Mouse (Mus musculus) embryonic facial prominence, embryonic 15.5 days (tissue): ENCODE measurements around the gene Smoc1. TPM values are rescaled to one million over a fixed set of nuclear protein-coding genes. Genes with fewer than 3 reads are reported as not detected.

Experiments used
- ATAC-seq: fragments of 200-750 bp; cut with Nextera tagmentation; 2 replicates; pipeline ENCODE4 v1.8.0; 2017; ENCODE audit warnings: low read depth, moderate TSS enrichment; ENCODE audit not compliant: insufficient number of reproducible peaks, low FRiP score, low TSS enrichment
- H3K27ac ChIP-seq: fragments of 300-500 bp; sonication (generic); replicated peaks from 2 replicates; pipeline ENCODE4 v1.5.1; 2015; ENCODE audit warnings: mild to moderate bottlenecking, inconsistent platforms
- H3K27me3 ChIP-seq: fragments of 300-500 bp; sonication (generic); 2 replicates; pipeline ENCODE4 v1.6.1; 2015; ENCODE audit warnings: inconsistent platforms
- H3K36me3 ChIP-seq: fragments of 300-500 bp; sonication (generic); 2 replicates; pipeline ENCODE4 v1.6.1; 2015; ENCODE audit warnings: mild to moderate bottlenecking, inconsistent platforms
- H3K4me1 ChIP-seq: fragments of 300-500 bp; sonication (generic); 2 replicates; pipeline ENCODE4 v1.6.1; 2015; ENCODE audit warnings: inconsistent platforms
- H3K4me2 ChIP-seq: fragments of 300-500 bp; sonication (generic); replicated peaks from 2 replicates; pipeline ENCODE4 v1.6.1; 2015; ENCODE audit warnings: mild to moderate bottlenecking, inconsistent platforms
- H3K4me3 ChIP-seq: fragments of 300-500 bp; sonication (generic); replicated peaks from 2 replicates; pipeline ENCODE4 v1.5.1; 2015; ENCODE audit warnings: mild to moderate bottlenecking, inconsistent platforms
- H3K9ac ChIP-seq: fragments of 300-500 bp; sonication (generic); 2 replicates; pipeline ENCODE4 v1.6.1; 2015; ENCODE audit warnings: inconsistent platforms
- H3K9me3 ChIP-seq: fragments of 300-500 bp; sonication (generic); replicated peaks from 2 replicates; pipeline ENCODE4 v1.6.1; 2016; ENCODE audit warnings: inconsistent platforms
- WGBS: fragments of 180-500 bp; shearing (Covaris S2); methylation state at CpG from one replicate; pipeline ENCODE4 v1.1.7; 2015; 5-methylcytosine and 5-hydroxymethylcytosine counted together
- polyA plus RNA-seq: library from polyadenylated mRNA; unstranded; fragments of >200 nt; fragmentation: Nextera tagmentation; extraction: Ambion mirVana; gene quantifications from 2 replicates; pipeline ENCODE4 v1.2.1, GENCODE M21; 2015

Smoc1 gene
- polyA plus RNA-seq, 1 experiment from 2014 or later, result 8.1 TPM

- no peaks in the 10 kb centered on the region for H3K36me3 ChIP-seq
- H3K4me1 ChIP-seq, result peaks cover 20% of the 10 kb centered on the region
- no peak overlapping the region for H3K4me2 ChIP-seq
- WGBS, result 51% methylated on average over 2 of the region's 2 CpGs
- H3K27ac ChIP-seq, result no peak overlapping the region
- H3K9me3 ChIP-seq, result no peaks in the 10 kb centered on the region
- H3K27me3 ChIP-seq, result peaks cover 33% of the 10 kb centered on the region
- H3K9ac ChIP-seq, result no peak overlapping the region
- no peak for ATAC-seq
- H3K4me3 ChIP-seq, result no peak overlapping the region
These were observed 1.6 kb upstream of the Smoc1 start for GRCm38 (mm10) chr12:81024993-81025392.

GRCm38 (mm10) chr12:81026995-81027942, 661 bp downstream of the Smoc1 start:
- 3% methylated on average over 45 of the region's 45 CpGs for WGBS
- Histone ChIP-seq H3K36me3 (no peaks in the 10 kb centered on the region), H3K9me3 (no peaks in the 10 kb centered on the region), H3K27me3 (peaks cover 33% of the 10 kb centered on the region), H3K27ac (no peak overlapping the region), H3K9ac (peak overlapping the region; percentile 40), H3K4me3 (peak overlapping the region; percentile 58), H3K4me1 (peaks cover 20% of the 10 kb centered on the region), H3K4me2 (peak overlapping the region; percentile 98)
- peak; percentile 55; the same call in 1 of the 2 replicates for ATAC-seq

GRCm38 (mm10) chr12:81028291-81028920, 1.8 kb downstream of the Smoc1 start:
- Histone ChIP-seq H3K4me3 (no peak overlapping the region), H3K27ac (no peak overlapping the region), H3K27me3 (peaks cover 33% of the 10 kb centered on the region), H3K4me1 (peaks cover 20% of the 10 kb centered on the region), H3K4me2 (peak overlapping the region; percentile 98), H3K36me3 (no peaks in the 10 kb centered on the region), H3K9ac (no peak overlapping the region), H3K9me3 (no peaks in the 10 kb centered on the region)
- WGBS, result 25% methylated on average over 16 of the region's 16 CpGs
- ATAC-seq, result no peak

- Histone ChIP-seq H3K27ac (no peak overlapping the region), H3K9me3 (no peaks in the 10 kb centered on the region), H3K27me3 (peaks cover 31% of the 10 kb centered on the region), H3K36me3 (no peaks in the 10 kb centered on the region), H3K4me2 (no peak overlapping the region), H3K4me1 (peaks cover 28% of the 10 kb centered on the region), H3K4me3 (no peak overlapping the region), H3K9ac (no peak overlapping the region)
- 25% methylated on average over 4 of the region's 4 CpGs for WGBS
- ATAC-seq, result no peak
These were observed 3.1 kb downstream of the Smoc1 start for GRCm38 (mm10) chr12:81029731-81030130.

- 77% methylated on average over 7 of the region's 7 CpGs for WGBS
- H3K4me3 ChIP-seq, result no peak overlapping the region
- peaks cover 17% of the 10 kb centered on the region for H3K27me3 ChIP-seq
- no peak overlapping the region for H3K4me2 ChIP-seq
- no peaks in the 10 kb centered on the region for H3K36me3 ChIP-seq
- ATAC-seq, result no peak
- H3K4me1 ChIP-seq, result peaks cover 24% of the 10 kb centered on the region
- no peaks in the 10 kb centered on the region for H3K9me3 ChIP-seq
- no peak overlapping the region for H3K9ac ChIP-seq
- H3K27ac ChIP-seq, result no peak overlapping the region
These were observed 5.0 kb downstream of the Smoc1 start for GRCm38 (mm10) chr12:81031579-81031978.

GRCm38 (mm10) chr12:81033389-81034041, 6.9 kb downstream of the Smoc1 start:
- no peaks in the 10 kb centered on the region for H3K36me3 ChIP-seq
- peaks cover 10% of the 10 kb centered on the region for H3K4me1 ChIP-seq
- 0 out of 2 replicates have a peak overlapping the region, but pooled peaks have one; percentile 4 for H3K27ac ChIP-seq
- peaks cover 1% of the 10 kb centered on the region; the same call in 1 of the 2 replicates for H3K27me3 ChIP-seq
- H3K4me3 ChIP-seq, result no peak overlapping the region
- ATAC-seq, result no peak
- 48% methylated on average over 15 of the region's 15 CpGs for WGBS
- no peak overlapping the region for H3K9ac ChIP-seq
- H3K9me3 ChIP-seq, result no peaks in the 10 kb centered on the region
- no peak overlapping the region for H3K4me2 ChIP-seq

GRCm38 (mm10) chr12:81034042-81034417, 7.4 kb downstream of the Smoc1 start:
- H3K4me2 ChIP-seq, result no peak overlapping the region
- WGBS, result 61% methylated on average over 4 of the region's 4 CpGs
- ATAC-seq, result no peak

GRCm38 (mm10) chr12:81035850-81036249, 9.2 kb downstream of the Smoc1 start:
- Histone ChIP-seq H3K36me3 (no peaks in the 10 kb centered on the region), H3K4me1 (peaks cover 9% of the 10 kb centered on the region), H3K27me3 (no peaks in the 10 kb centered on the region), H3K27ac (no peak overlapping the region), H3K4me2 (no peak overlapping the region), H3K4me3 (no peak overlapping the region), H3K9ac (no peak overlapping the region), H3K9me3 (no peaks in the 10 kb centered on the region)
- ATAC-seq, result no peak
- 84% methylated on average over 6 of the region's 6 CpGs for WGBS

More at GRCm38 (mm10) chr12:81034042-81034417, 7.4 kb downstream of the Smoc1 start:
- Histone ChIP-seq H3K27ac (0 out of 2 replicates have a peak overlapping the region, but pooled peaks have one; percentile 4), H3K27me3 (no peaks in the 10 kb centered on the region), H3K36me3 (no peaks in the 10 kb centered on the region), H3K4me1 (peaks cover 9% of the 10 kb centered on the region), H3K9me3 (no peaks in the 10 kb centered on the region), H3K4me3 (no peak overlapping the region), H3K9ac (no peak overlapping the region)

- ATAC-seq, result no peak
- Histone ChIP-seq H3K4me1 (no peaks in the 10 kb centered on the region; the same call in 1 of the 2 replicates), H3K9ac (no peak overlapping the region), H3K36me3 (no peaks in the 10 kb centered on the region), H3K4me2 (no peak overlapping the region), H3K27ac (no peak overlapping the region), H3K27me3 (no peaks in the 10 kb centered on the region), H3K9me3 (no peaks in the 10 kb centered on the region), H3K4me3 (no peak overlapping the region)
- 75% methylated on average over 11 of the region's 11 CpGs for WGBS
These were observed 17.0 kb downstream of the Smoc1 start for GRCm38 (mm10) chr12:81043616-81044015.

GRCm38 (mm10) chr12:81046926-81047325, 20.3 kb downstream of the Smoc1 start:
- Histone ChIP-seq H3K9me3 (no peaks in the 10 kb centered on the region), H3K9ac (no peak overlapping the region), H3K36me3 (no peaks in the 10 kb centered on the region), H3K4me3 (no peak overlapping the region), H3K4me1 (no peaks in the 10 kb centered on the region), H3K27ac (no peak overlapping the region), H3K27me3 (no peaks in the 10 kb centered on the region), H3K4me2 (no peak overlapping the region)
- ATAC-seq, result no peak
- WGBS, result 71% methylated on average over 5 of the region's 5 CpGs

GRCm38 (mm10) chr12:81049661-81050060, 23.1 kb downstream of the Smoc1 start:
- ATAC-seq, result no peak
- no peak overlapping the region for H3K9ac ChIP-seq

More at GRCm38 (mm10) chr12:81049661-81050060, 23.1 kb downstream of the Smoc1 start:
- Histone ChIP-seq H3K27ac (no peak overlapping the region), H3K9me3 (no peaks in the 10 kb centered on the region), H3K4me3 (no peak overlapping the region), H3K4me2 (no peak overlapping the region), H3K36me3 (no peaks in the 10 kb centered on the region), H3K4me1 (no peaks in the 10 kb centered on the region), H3K27me3 (no peaks in the 10 kb centered on the region)
- WGBS, result 91% methylated on average over 5 of the region's 5 CpGs
